Mouse (Mus musculus) E14TG2a.4 (cell line): ENCODE results near the gene B3gnt9.

Experiments
- H3K27me3 ChIP-seq: 2 replicates; pipeline ENCODE4 v1.6.1; 2014; ENCODE audit warnings: low read length, control low read depth; ENCODE audit not compliant: insufficient read depth
- H3K36me3 ChIP-seq: 2 replicates; pipeline ENCODE4 v1.6.1; 2014; ENCODE audit warnings: low read length, control low read depth; ENCODE audit not compliant: insufficient read depth
- H3K4me1 ChIP-seq: replicated peaks from 2 replicates; pipeline ENCODE4 v1.6.1; 2014; ENCODE audit warnings: low read depth, low read length, control low read depth
- H3K4me3 ChIP-seq: replicated peaks from 2 replicates; pipeline ENCODE4 v1.5.1; 2014; ENCODE audit warnings: mild to moderate bottlenecking, low read length
- H3K9me3 ChIP-seq: 2 replicates; pipeline ENCODE4 v1.6.1; 2014; ENCODE audit warnings: low read length, control low read depth
- CTCF ChIP-seq: conservative IDR thresholded peaks from 2 replicates; pipeline ENCODE4 v1.5.1; 2014; ENCODE audit warnings: low read length
- NANOG ChIP-seq: IDR thresholded peaks from 2 replicates; pipeline ENCODE4 v1.6.1; 2014; ENCODE audit warnings: borderline replicate concordance, low read length, mixed read lengths
- POU5F1 ChIP-seq: IDR thresholded peaks from 2 replicates; pipeline ENCODE4 v1.6.1; 2014; ENCODE audit warnings: low read length, borderline replicate concordance

The B3gnt9 gene

DNA sequence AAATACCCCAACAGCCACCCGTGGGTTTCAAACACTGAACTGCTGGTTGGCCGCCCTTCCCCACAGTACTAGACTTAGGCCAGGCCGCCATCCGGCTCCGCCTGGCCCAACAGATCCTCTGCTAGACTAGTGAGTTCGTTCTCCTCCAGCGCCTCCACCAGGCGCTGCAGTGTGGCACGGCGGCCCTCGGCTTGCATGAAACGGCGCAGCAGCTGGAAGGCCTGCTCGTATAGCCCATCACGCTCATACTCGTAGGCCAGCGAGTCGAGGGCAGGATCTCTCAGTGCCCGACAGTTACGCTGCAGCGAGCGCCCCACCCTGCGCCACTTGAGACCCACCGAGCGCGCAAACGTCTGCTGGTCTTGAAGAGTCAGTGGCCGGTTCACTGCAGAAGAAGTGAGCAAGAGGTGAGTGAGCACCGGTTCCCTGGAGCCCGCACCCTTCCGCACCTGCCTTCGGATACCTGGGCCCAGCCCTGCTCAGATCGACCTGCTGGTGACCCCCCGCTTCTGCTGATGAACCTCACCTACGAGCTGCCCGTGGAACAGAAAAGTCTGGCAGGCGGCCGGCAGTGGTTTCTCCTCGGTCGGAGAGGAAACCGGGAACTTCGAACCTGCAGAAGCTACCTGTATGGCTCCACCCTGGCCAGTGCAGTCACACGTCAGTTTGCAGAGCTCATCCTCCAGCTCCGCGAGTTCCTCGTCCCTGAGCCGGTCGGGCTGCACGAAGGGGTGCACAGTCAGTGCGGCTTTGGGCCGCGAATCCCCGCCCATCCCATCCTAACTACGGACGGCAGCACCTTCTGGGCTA is 4.2 kb upstream of the B3gnt9 start:
- Histone ChIP-seq H3K9me3 (0 out of 2 replicates have a peak, but pooled peaks cover 3% of the 10 kb centered on the region), H3K36me3 (no peaks in the 10 kb centered on the region), H3K27me3 (peaks cover 86% of the 10 kb centered on the region), H3K4me3 (peak overlapping the region; percentile 78), H3K4me1 (peaks cover 76% of the 10 kb centered on the region)
- no peak for TF ChIP-seq POU5F1
- TF ChIP-seq NANOG = no peak
- TF ChIP-seq CTCF = no peak

DNA sequence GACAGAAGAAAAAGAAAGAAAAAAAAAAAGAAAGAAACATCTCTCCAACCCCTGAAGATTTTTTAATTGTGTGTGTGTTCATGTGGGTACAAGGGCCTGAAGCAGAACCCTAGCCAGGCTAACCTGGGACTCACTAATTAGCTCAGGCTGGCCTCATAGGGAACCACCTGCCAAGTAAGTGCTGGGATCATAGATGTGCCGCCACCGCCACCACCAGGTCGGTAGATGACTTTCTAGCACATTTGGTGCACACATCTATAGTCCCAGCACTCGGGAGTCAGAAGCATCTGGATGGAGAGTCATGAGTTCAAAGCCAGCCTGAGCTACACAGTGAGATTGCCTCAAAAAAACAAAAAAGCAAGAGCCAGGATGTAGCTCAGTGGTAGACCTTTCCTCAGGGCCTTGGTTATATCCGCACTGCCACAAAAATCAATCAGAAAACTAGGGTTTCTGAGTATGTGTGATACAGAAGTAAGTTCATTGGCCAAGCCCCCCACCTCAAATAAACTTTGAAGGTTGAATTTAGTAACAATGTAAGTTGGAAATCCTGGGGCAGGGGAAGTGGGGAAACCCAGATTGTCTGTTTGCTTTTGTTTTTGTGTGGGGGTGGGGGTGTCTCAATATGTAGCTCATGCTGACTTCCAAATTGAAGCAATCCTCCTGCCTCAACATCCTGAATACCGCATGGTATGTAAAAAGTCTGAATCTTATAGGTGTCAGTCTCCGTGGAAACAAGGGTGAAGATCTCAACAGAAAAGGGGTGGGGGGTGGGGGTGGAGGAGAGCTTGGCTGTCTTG is 2.6 kb upstream of the B3gnt9 start:
- Histone ChIP-seq H3K36me3 (peaks cover 10% of the 10 kb centered on the region), H3K9me3 (0 out of 2 replicates have a peak, but pooled peaks cover 3% of the 10 kb centered on the region), H3K27me3 (peaks cover 71% of the 10 kb centered on the region), H3K4me1 (peaks cover 77% of the 10 kb centered on the region), H3K4me3 (no peak overlapping the region)
- TF ChIP-seq CTCF (no peak), NANOG (no peak), POU5F1 (no peak)

DNA sequence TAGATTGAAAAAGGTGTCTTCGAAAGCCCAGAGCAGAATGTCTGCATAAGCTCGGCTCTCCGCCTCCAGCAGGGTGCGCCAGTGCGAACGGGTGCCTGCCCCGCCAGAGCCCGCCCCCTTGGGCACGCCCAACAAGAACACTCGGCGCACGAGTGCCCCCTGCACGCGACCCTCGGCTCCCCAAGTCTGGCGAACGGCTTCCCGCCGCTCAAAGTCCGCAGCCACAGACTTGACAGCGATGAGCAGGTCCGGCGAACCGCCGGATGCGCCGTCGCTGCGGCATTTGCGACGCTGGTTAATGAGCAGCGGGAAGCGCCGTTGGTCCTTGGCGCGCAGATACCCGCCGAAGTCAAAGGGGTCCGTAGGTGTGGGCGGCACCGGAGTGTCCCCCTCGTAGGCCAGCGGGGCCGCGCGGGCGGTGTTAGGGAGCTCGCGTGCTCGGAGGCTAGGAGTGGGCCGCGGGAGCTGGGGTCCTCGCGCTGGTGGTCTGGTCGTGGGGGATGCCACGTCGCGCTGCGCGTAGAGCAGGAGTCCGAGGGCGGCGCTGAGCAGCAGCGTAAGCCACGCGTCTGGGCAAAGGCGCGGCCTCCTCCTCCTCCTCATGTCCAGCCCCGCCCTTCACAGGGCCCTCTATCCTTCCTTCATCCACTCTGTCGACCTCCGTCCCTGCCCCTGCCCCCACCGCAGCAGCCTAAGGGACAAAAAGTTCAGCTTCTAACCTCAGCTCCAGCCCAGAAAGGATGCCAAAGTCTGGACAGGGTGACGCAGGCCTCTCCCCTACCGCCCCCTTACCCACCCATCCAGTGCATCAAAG is 594 bp downstream of the B3gnt9 start:
- peaks cover 51% of the 10 kb centered on the region for H3K4me1 ChIP-seq
- TF ChIP-seq CTCF (peak; percentile 37; the same call in 1 of the 2 replicates), NANOG (no peak), POU5F1 (no peak)
- no peaks in the 10 kb centered on the region for H3K9me3 ChIP-seq
- H3K4me3 ChIP-seq = peak overlapping the region; percentile 89
- H3K36me3 ChIP-seq = peaks cover 42% of the 10 kb centered on the region
- peaks cover 45% of the 10 kb centered on the region for H3K27me3 ChIP-seq

DNA sequence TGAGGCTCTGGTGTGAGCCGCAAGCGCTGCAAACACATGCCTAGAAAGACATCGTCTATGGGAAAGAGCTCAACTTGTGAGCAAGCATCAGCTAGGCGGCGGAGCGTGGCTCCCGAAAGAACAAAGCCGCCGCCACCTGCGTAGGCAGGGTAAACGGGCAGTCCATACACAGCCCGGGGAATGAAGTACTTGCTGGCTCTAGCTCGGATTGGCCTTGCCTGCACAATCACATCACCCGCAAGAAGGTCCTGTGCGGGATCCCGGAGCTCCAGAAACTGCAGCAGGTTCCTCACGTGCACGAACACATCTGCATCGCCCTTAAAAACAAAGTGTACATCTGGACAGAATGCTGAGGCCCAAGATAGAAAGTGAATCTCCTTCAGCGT is 1.2 kb downstream of the B3gnt9 start:
- Histone ChIP-seq H3K4me3 (peak overlapping the region; percentile 89), H3K27me3 (peaks cover 39% of the 10 kb centered on the region), H3K9me3 (no peaks in the 10 kb centered on the region), H3K4me1 (peaks cover 45% of the 10 kb centered on the region), H3K36me3 (peaks cover 48% of the 10 kb centered on the region)
- TF ChIP-seq POU5F1 = no peak
- TF ChIP-seq CTCF = no peak
- TF ChIP-seq NANOG = no peak

DNA sequence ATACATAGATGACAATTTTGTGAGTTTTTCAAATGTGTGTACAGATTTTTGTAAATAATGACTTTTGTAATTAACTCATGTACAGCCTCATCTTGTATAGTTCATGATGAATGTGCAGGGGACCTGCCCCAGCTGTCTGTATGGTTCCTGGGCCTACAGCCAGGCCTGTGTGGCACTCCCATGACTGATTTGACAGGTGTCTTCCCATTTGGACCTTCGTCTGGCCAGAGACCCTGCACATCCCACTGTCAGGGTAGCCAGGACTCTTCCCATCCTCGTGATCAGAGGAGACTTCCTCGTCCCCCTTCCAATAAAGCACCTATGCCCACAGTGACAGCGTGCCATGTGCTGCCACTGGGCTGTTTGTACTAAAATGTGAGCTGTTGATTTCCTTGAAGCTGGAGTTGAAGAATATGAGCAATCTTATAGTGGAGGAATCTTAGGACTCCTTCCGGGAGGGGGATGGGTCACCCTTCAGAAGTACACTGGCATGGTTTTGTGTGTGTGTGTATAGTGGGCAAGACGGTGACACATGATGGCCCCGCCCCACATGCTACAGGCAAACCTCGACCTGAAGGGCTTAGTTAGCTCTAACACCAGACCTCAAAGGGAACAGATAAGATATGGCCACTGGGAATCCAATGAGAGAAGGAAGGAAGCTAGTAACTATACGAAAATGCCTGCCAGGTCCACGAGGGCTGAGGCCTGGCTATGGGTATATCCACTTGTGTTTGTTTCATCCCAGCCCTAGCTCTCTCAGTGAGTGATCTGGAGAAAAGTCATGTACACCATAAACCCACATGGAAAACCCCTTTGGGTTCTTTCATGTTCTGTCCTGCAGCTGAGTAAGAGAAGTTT is 2.0 kb downstream of the B3gnt9 start:
- TF ChIP-seq NANOG = no peak
- TF ChIP-seq CTCF = no peak
- no peak for TF ChIP-seq POU5F1
- Histone ChIP-seq H3K27me3 (peaks cover 31% of the 10 kb centered on the region), H3K9me3 (no peaks in the 10 kb centered on the region)

DNA sequence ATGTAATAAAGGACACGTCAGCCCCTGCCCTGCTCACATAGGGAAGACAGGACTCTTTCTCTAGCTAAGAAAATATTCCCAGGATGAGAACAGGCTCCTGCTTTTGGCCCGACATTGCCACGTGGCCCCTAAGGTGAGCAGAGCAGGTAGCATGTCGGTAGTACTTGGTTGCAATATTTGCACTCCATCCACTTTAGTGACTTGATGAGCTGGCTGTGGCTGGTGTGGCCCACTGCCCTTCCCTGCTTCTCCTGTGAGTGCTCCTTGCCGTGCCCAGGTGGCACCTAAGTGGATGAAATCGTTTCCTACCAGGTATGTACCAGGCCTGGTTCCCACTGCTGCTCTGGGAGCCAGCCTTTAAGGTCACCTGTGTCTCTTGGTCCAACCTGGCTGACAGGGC is 3.0 kb downstream of the B3gnt9 start:
- Histone ChIP-seq H3K9me3 (no peaks in the 10 kb centered on the region), H3K36me3 (peaks cover 66% of the 10 kb centered on the region)
- TF ChIP-seq POU5F1 (no peak), CTCF (no peak), NANOG (no peak)

More for the DNA sequence above, 2.0 kb downstream of the B3gnt9 start:
- peaks cover 37% of the 10 kb centered on the region for H3K4me1 ChIP-seq
- no peak overlapping the region for H3K4me3 ChIP-seq
- H3K36me3 ChIP-seq = peaks cover 57% of the 10 kb centered on the region

DNA sequence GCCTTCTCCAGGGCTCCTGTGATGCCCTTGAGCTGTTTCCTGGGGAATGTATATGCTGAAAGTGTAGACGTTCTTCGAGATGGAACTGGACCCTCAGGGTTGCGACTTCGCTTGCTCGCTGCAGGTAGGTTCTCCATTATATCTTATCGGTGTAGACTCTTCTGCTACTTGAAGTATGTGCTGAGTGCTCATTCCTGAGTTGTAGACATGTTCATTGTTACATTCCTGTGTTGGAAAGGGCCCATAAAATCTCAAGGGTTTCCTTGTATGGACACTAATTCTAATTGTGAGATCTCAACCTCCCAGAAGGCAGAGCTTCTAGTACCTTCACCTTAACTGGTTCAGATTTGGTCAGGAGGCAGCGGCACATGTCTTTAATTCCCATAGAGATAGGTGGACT is 13.9 kb downstream of the B3gnt9 start:
- peaks cover 37% of the 10 kb centered on the region for H3K4me1 ChIP-seq
- H3K9me3 ChIP-seq = no peaks in the 10 kb centered on the region
- no peak for TF ChIP-seq NANOG
- no peak for TF ChIP-seq CTCF
- no peak for TF ChIP-seq POU5F1
- peaks cover 92% of the 10 kb centered on the region for H3K36me3 ChIP-seq
- no peak overlapping the region for H3K4me3 ChIP-seq
- H3K27me3 ChIP-seq = no peaks in the 10 kb centered on the region

More for the DNA sequence above, 3.0 kb downstream of the B3gnt9 start:
- peaks cover 33% of the 10 kb centered on the region for H3K4me1 ChIP-seq
- no peak overlapping the region for H3K4me3 ChIP-seq
- H3K27me3 ChIP-seq = peaks cover 23% of the 10 kb centered on the region
